Mouse (Mus musculus): ENCODE data around the gene Kirrel3. TPM values are rescaled to one million over a fixed set of nuclear protein-coding genes. Genes with fewer than 3 reads are reported as not detected.

The Kirrel3 gene
- polyA plus RNA-seq, 1 experiment from 2014 or later = 4.0 TPM

DNA sequence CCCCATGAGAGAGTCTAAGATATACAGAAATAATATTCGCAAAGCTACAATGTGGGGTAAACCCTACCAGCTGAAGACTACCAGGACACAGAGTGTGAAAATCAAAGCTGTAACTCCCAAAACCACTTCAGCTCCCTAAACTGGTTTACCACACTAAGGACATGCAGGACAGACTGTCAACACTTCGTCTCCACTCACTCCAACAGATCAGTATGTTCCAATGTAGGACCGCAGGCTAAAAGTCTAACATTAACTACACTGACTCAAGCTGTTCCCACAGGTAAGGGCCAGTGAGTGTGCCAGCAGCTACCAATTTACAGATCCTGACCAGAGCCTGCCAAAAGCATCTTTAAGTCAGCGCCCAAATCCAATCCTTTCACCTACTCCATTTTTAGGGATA is 566.0 kb downstream of the Kirrel3 start:
- no peak for DNase-seq (ENCODE audit: low spot score)
- H3K27ac ChIP-seq (replicated peaks) = no peak overlapping the region
- no peaks in the 10 kb centered on the region for H3K27me3 ChIP-seq (ENCODE audit: low read depth, poor library complexity, severe bottlenecking)
- H3K4me1 ChIP-seq = no peaks in the 10 kb centered on the region
- no peak overlapping the region for H3K4me3 ChIP-seq
- 92% methylated on average over 4 of the region's 4 CpGs for WGBS
- peaks cover 28% of the 10 kb centered on the region for H3K36me3 ChIP-seq
- no peaks in the 10 kb centered on the region for H3K9me3 ChIP-seq (replicated peaks)

DNA sequence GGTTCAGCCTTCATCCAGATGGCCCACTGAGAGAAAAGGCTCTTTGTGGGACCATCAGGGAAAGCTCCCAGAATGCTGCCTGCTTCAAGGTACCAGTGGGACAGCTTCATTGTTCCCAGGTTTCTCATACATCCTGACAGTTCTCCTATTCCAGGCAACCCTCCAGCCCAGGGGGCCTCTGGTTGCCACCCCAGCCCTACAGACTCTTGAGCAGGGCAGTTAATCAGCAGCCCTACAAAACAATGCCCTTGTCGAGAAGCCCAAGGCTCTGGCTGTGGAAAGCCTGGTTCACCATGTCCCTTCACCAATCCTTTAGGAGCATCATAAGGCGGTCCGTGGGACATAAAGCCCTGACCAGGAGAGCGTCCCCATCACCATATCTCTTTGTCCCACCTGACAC is 567.0 kb downstream of the Kirrel3 start:
- H3K27me3 ChIP-seq (ENCODE audit: low read depth, poor library complexity, severe bottlenecking) = no peaks in the 10 kb centered on the region
- H3K4me1 ChIP-seq = no peaks in the 10 kb centered on the region
- H3K27ac ChIP-seq (replicated peaks) = no peak overlapping the region
- peaks cover 21% of the 10 kb centered on the region for H3K36me3 ChIP-seq
- no peaks in the 10 kb centered on the region for H3K9me3 ChIP-seq (replicated peaks)
- WGBS = 93% methylated on average over 4 of the region's 4 CpGs
- DNase-seq (ENCODE audit: low spot score) = no peak
- no peak overlapping the region for H3K4me3 ChIP-seq

GRCm38 (mm10) chr9:35053081-35053480 is 567.4 kb downstream of the Kirrel3 start:
- 95% methylated on average over 16 of the region's 16 CpGs for WGBS
- peak; percentile 8 for DNase-seq (ENCODE audit: low spot score)
- Histone ChIP-seq H3K27ac (replicated peaks) (no peak overlapping the region), H3K4me1 (no peaks in the 10 kb centered on the region), H3K4me3 (no peak overlapping the region), H3K36me3 (peaks cover 18% of the 10 kb centered on the region), H3K27me3 (ENCODE audit: low read depth, poor library complexity, severe bottlenecking) (no peaks in the 10 kb centered on the region), H3K9me3 (replicated peaks) (no peaks in the 10 kb centered on the region)

DNA sequence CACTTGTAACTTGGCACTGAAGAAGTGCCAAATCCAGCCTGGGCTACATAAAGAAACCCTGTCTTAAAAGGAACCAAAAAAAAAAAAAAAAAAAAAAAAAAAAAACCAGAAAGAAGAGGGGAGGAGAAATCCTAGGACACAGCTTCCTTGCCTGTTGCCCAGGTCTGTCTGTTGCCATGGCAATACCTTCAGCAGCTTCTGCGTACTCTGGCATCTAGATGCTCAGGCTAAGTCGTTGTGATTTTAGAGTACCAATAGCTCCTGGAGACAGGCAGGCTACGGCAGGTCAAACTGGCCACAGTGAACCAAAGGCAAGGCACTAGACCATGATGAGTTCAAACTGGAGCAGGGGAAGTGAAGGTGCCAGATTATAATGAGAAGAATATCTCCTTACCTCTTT is 568.0 kb downstream of the Kirrel3 start:
- Histone ChIP-seq H3K4me3 (no peak overlapping the region), H3K4me1 (no peaks in the 10 kb centered on the region), H3K36me3 (peaks cover 18% of the 10 kb centered on the region), H3K9me3 (replicated peaks) (no peaks in the 10 kb centered on the region), H3K27ac (replicated peaks) (no peak overlapping the region), H3K27me3 (ENCODE audit: low read depth, poor library complexity, severe bottlenecking) (no peaks in the 10 kb centered on the region)
- 83% methylated on average over 3 of the region's 3 CpGs for WGBS
- DNase-seq (ENCODE audit: low spot score) = peak; percentile 5

DNA sequence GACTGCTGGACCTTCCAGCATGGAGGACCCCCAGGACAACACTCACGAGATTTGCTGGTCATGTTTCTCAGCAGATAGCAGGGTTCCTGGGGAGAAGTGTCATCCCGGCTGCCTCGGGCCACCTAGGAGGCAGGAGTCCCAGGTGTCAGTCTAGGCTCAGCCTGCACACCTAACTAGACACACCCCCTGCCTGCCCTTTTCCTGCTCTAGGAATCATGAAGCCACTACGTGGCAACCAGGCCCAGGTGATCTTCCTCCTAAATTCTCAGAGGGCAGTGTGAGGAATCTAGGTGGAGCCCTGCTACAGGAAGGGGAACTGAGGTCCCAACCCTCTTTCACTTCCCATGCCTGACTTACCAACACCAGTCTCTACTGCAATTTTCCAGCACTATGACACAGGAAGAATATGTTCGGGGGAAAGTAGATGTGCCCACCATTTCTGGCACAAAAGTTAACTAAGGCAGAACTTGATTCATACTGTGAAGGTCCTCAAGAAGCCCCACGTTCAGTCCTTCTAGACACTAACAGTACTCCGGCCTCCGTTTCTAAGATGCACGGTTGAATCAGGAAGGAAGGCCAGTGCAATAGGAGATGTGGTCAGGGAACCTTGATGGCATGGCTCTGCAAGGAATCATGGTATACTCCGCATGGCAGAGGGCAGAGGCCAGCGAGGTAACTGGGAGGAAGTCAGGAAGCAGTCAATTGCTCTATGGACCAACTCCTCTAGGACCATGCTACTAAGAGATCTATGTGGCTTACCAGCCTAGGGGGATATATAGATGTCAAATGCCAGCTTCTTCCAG is 570.0 kb downstream of the Kirrel3 start:
- WGBS = 91% methylated on average over 11 of the region's 11 CpGs
- Histone ChIP-seq H3K27me3 (ENCODE audit: low read depth, poor library complexity, severe bottlenecking) (no peaks in the 10 kb centered on the region), H3K4me3 (no peak overlapping the region), H3K4me1 (no peaks in the 10 kb centered on the region), H3K27ac (replicated peaks) (no peak overlapping the region), H3K9me3 (replicated peaks) (no peaks in the 10 kb centered on the region), H3K36me3 (peaks cover 18% of the 10 kb centered on the region)
- DNase-seq (ENCODE audit: low spot score) = peak; percentile 8

- peaks cover 18% of the 10 kb centered on the region for H3K36me3 ChIP-seq
- H3K9me3 ChIP-seq (replicated peaks) = no peaks in the 10 kb centered on the region
- no peak for DNase-seq (ENCODE audit: low spot score)
- H3K27ac ChIP-seq (replicated peaks) = no peak overlapping the region
- H3K4me1 ChIP-seq = peaks cover 5% of the 10 kb centered on the region
- no peak overlapping the region for H3K4me3 ChIP-seq
- whole genome bisulfite sequencing = 86% methylated on average over 3 of the region's 3 CpGs
- no peaks in the 10 kb centered on the region for H3K27me3 ChIP-seq (ENCODE audit: low read depth, poor library complexity, severe bottlenecking)
Measured at GRCm38 (mm10) chr9:35056611-35057010, 570.9 kb downstream of the Kirrel3 start.

- WGBS = 86% methylated on average over 6 of the region's 6 CpGs
- Histone ChIP-seq H3K9me3 (replicated peaks) (no peaks in the 10 kb centered on the region), H3K4me1 (peaks cover 7% of the 10 kb centered on the region), H3K27me3 (ENCODE audit: low read depth, poor library complexity, severe bottlenecking) (no peaks in the 10 kb centered on the region), H3K4me3 (no peak overlapping the region), H3K36me3 (peaks cover 8% of the 10 kb centered on the region), H3K27ac (replicated peaks) (no peak overlapping the region)
- DNase-seq (ENCODE audit: low spot score) = no peak
Measured at GRCm38 (mm10) chr9:35057631-35058030, 571.9 kb downstream of the Kirrel3 start.

- no peak for DNase-seq (ENCODE audit: low spot score)
- H3K36me3 ChIP-seq = peaks cover 3% of the 10 kb centered on the region
- WGBS = 94% methylated on average over 4 of the region's 4 CpGs
- H3K4me3 ChIP-seq = no peak overlapping the region
- peaks cover 7% of the 10 kb centered on the region for H3K4me1 ChIP-seq
- no peak overlapping the region for H3K27ac ChIP-seq (replicated peaks)
- no peaks in the 10 kb centered on the region for H3K27me3 ChIP-seq (ENCODE audit: low read depth, poor library complexity, severe bottlenecking)
- H3K9me3 ChIP-seq (replicated peaks) = no peaks in the 10 kb centered on the region
Measured at GRCm38 (mm10) chr9:35058186-35058585, 572.5 kb downstream of the Kirrel3 start.

GRCm38 (mm10) chr9:35058596-35059354 is 573.1 kb downstream of the Kirrel3 start:
- no peak overlapping the region for H3K27ac ChIP-seq (replicated peaks)
- no peaks in the 10 kb centered on the region for H3K36me3 ChIP-seq
- H3K27me3 ChIP-seq (ENCODE audit: low read depth, poor library complexity, severe bottlenecking) = no peaks in the 10 kb centered on the region
- H3K4me3 ChIP-seq = no peak overlapping the region
- 90% methylated on average over 2 of the region's 2 CpGs for WGBS
- H3K4me1 ChIP-seq = peaks cover 7% of the 10 kb centered on the region
- DNase-seq (ENCODE audit: low spot score) = no peak
- H3K9me3 ChIP-seq (replicated peaks) = no peaks in the 10 kb centered on the region

GRCm38 (mm10) chr9:35059881-35060280 is 574.2 kb downstream of the Kirrel3 start:
- H3K4me3 ChIP-seq = no peak overlapping the region
- DNase-seq (ENCODE audit: low spot score) = no peak
- H3K27me3 ChIP-seq (ENCODE audit: low read depth, poor library complexity, severe bottlenecking) = no peaks in the 10 kb centered on the region
- peaks cover 7% of the 10 kb centered on the region for H3K4me1 ChIP-seq
- WGBS = 91% methylated on average over 5 of the region's 5 CpGs
- H3K27ac ChIP-seq (replicated peaks) = no peak overlapping the region
- H3K36me3 ChIP-seq = no peaks in the 10 kb centered on the region
- H3K9me3 ChIP-seq (replicated peaks) = no peaks in the 10 kb centered on the region

DNA sequence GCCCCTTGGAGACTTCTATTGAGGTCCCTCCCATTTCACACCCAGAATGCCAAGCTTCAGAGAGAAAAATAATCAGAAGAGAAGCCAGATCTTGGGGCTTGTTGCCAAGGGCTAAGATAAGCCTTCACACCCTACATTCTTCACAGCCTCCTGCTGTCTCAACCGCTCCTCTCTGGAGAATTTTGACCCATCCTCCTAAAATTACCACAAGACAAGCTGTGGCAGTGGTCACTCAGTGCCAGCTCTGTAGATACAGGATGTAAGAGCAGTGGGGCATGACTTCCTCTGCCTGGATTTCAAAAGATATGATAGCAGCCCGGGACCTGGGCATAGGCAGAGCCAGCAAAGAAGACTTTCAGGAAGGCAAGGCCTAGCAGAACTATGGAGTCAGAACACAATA is 575.8 kb downstream of the Kirrel3 start:
- WGBS = 73% methylated on average over 2 of the region's 2 CpGs
- no peak overlapping the region for H3K4me3 ChIP-seq
- H3K27ac ChIP-seq (replicated peaks) = no peak overlapping the region
- no peaks in the 10 kb centered on the region for H3K27me3 ChIP-seq (ENCODE audit: low read depth, poor library complexity, severe bottlenecking)
- DNase-seq (ENCODE audit: low spot score) = no peak
- no peaks in the 10 kb centered on the region for H3K36me3 ChIP-seq
- no peaks in the 10 kb centered on the region for H3K9me3 ChIP-seq (replicated peaks)
- peaks cover 7% of the 10 kb centered on the region for H3K4me1 ChIP-seq
